Mouse (Mus musculus) CD4-positive, CD25-positive, alpha-beta regulatory T cell, adult 2 months (primary cell): ENCODE data around the gene Prkce.

Source experiments
- DNase-seq: peaks from one replicate; pipeline ENCODE4 v3.0.0-alpha.2; 2012; ENCODE audit warnings: low read depth, low spot score

Gene Prkce

DNA sequence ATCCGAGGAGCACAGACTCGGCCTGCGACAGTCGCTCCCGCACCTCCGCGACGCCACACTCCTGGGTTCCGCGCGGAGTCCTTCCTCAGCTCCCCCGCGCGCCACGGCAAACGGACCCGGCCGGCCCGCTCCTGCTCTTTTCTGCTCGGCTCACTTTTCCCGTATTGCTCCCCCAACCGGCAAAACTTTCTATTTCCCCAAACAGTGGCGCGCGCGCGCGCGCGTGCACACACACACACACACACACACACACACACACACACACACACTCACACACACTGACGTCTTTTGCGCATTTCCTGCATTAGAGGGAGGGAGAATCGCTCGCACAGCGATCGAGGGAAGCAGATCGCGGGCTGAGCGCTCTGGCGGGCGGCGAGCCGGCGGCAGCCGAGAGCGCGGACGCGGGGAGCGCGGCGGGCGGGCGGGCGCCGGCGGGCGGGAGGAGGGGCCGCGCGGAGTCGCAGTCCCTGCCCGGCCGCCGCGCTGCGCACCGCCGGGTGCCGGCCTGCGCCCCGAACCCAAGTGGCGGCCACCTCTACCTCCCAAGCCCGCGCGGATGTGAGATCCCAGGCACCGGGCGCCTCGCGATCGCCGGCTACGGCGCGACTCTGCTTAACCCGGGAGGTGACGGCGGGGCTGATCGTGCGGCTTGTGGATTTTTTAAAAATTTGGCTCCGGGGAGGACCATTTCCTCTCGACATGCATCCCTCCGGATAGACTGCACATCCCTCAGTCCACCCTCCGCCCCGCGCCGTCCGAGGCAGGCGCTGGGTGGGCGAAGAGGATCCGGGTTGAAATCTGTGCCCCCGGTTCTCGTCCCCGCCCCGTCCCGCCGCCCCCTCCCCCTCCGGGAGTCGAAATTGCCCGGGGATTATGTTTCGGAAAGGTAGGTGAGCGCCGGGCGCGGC lies at the start of gene Prkce:
Gene Prkce, plus strand, starts transcription at position 466 of the 911 bp plus-strand sequence.
- peak; percentile 91 for DNase-seq

DNA sequence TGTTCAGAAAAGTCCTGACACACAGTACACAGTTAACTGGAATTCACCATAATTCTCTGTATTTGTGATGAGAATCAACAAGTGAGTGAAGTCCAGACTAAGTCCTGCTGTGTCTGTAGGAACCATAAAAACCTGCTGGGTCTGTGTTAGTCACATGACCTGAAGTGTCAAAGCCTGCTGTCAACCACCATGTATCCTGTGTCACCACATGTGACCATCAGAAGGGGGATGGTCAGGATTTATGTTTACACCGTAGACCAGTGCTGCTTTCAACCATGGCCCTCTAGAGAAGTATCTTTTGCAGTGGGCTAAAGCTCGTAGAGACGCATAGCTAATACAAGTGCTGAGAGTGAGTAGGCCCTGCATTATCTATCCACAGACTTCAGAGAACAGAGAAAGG lies 44.4 kb upstream of the Prkce start:
- no peak for DNase-seq

DNA sequence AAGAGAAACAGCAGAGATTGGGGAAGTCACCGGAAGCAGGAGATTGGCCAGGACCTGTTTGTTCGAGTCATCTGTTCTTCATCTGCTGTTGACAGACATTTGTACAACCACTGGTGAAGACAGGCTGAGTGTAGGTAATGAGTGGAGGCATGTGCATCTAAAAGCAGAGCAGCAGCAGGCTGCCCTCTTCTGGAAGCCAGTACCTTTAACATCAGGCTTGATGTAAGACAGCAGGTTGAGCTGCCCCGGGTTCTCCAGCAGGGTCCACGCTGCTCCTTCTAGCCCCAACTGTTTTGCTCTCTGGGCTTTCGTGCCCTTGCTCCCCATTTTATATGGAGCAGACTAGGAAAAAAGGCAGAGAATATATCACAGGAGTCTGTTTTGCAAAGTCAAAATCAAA lies 41.7 kb upstream of the Prkce start:
- DNase-seq = no peak

DNA sequence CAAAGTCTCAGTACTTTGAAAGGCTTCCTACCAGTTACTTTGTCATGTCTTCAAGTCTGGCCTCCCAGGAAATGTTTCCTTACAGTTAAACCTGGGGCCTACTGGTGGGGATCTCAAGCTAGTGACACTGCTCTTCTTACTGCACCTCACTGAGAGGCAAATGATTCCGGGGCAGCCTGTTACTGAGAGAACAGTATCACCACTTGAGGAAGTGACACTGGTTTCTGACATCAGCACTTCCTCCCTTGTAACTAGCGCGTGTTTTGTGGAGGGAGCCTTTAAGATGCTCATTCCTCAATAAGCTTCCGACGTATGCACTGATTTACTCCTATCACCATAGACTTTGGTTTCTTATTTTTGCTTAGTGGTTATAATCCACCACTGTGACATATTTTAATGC lies 39.4 kb upstream of the Prkce start:
- no peak for DNase-seq

DNA sequence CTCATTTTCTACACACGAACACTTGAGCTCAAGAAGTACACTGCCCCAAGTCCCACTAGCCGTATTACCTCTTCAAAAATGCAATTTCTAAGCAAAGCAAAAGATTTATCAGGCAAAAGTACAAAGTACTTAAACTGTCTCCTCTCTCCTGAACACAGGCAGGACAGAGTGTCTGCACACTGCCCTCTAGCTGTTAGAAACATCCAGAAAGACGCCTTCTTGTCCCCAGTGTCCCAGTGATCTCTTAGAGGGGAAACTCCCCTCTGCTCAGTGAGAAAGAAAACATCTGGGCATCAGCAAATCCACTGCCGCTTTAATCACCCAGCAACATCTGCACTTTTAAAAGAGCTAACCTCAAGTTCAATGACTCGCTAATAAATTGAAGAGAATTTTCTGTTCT lies 35.1 kb upstream of the Prkce start:
- peak; percentile 19 for DNase-seq

DNA sequence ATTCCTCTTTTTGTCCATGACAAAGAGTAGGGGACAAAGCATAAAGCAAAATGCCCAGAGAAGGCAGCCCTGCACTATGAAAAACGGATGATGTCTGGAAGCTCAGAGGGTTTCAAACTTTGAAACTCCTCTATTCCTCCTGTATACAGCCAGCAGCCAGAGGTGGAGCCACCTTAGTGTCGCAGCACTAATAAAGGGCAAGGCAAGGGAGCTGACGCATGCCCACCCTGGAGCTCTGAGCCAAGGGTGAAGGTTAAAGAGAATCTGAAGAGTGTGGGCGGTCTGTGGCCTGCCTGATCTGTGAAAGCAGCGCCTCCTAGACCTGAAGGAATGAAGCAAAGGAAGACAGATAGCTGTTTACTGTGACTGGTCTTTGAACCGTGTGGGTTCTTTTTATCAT lies 33.1 kb upstream of the Prkce start:
- no peak for DNase-seq

DNA sequence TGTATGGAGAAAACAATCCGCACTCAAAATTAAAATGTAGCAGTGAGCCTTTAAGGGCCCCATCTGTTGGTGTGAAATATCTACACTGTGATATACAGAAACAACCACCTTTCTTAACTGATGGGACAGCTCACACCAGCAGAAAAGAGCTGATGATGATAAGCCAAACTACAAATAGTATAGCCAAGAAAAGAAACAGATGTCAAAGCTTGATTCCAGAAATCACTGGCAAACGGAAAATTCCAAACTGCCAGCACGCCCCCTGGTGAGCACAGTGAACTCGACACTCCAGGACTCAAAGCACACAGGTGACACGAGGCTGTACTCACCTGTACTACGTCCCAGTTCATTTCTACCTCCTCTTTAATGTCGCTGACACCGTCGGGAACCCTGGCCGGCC lies 31.8 kb upstream of the Prkce start:
- DNase-seq = no peak

DNA sequence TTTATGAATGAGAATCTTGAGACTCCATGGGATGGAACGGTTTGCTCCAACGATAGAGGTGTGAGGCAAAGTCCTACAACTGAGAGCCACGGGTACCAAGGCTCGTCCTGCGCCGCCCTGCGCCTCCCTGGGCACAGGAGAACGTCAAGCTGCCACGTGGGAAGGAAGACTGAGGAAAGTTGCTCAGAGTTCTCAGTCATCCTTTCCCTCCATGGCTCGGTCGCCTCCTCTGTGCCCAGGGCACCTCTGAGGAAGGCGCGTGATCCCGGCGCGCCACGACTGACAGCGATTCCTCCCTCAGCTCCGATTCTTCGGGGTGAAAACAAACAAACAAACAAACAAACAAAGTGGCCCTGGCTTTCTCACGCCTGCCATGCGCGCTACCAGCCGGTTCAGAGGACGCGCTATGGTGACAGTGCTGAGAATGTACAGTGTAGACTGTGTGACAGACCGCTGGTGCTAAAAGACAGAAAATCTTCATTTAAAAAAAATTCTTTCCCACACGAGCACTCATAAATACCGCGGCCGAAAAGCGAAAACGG lies 23.0 kb upstream of the Prkce start:
- DNase-seq = no peak

DNA sequence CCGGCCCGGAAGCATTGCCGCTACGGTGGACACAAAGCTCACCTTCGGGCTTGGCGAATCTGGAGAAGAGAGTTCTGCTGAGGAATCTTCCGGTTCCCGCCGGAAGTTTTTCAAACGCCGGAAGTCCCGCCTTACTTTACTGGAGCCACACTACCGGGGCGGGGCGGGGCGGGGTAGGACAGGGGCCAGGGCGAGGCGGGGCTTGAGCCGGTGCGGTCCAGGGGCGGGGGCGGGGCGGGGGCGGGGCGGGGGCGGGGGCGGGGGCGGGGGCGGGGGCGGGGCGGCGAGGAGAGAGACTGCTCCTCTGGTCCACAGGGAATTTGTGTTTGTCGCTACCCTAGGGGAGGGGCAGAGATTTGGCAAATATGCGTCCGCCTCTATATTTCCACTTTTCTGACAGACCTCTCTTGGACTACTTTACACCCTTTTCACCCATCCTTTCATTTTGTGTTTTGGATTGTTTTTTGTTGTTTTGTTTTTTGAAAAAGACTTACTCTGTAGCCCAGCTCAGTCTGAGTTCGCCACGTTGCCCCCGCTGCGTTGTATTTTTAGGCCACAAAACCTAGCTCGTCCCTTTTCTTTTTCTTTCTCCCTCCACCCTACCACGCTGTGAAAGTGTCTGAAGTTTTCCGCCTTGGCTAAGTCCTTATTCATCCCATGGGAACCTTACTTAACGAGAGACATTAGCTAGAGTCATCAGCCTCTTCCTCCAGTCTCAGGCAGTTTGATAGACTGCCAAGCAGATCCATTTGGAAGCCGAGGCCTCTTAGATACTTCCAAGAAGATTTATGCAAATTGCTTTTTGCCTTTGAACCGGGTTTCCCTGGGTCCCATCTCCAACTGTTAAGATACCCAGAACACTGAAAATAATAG lies 22.3 kb upstream of the Prkce start, which contains the start of gene Srbd1:
Gene Srbd1, minus strand, starts transcription at position 97 of the 873 bp plus-strand sequence.
- peak; percentile 93 for DNase-seq

DNA sequence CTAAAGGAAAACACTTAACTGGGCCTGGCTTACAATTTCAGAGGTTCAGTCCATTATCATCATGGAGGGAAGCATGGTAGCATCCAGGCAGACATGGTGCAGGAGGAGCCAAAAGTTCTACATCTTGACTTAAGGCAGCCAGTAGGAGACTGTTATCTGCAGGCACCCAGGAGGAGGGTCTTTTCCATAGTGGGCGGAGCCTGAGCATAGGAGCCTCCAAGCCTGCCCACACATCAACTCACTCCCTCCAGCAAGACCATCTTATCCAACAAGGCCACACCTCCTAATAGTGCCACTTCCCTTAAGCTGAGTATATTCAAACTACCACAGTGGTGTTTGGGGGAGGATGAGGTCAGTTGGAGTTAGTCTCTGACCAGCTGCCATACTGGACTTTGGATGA lies 17.9 kb upstream of the Prkce start:
- no peak for DNase-seq

DNA sequence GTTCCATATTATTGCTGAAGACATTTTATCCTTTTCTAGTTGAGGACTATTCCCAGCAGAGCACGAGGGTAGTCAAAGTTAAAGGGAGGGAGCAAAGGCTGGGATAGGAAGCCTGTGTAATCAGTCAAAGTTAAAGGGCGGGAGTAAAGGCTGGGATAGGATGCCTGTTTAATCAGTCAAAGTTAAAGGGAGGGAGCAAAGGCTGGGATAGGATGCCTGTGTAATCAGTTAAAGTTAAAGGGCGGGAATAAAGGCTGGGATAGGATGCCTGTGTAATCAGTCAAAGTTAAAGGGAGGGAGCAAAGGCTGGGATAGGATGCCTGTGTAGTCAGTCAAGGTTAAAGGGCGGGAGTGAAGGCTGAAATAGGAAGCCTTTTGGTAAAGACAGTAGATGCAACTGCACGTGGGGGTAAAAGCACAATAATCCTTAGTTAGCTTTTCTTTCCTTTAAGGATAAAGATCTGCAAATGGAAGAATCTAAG lies 16.7 kb upstream of the Prkce start:
- DNase-seq = peak; percentile 71

DNA sequence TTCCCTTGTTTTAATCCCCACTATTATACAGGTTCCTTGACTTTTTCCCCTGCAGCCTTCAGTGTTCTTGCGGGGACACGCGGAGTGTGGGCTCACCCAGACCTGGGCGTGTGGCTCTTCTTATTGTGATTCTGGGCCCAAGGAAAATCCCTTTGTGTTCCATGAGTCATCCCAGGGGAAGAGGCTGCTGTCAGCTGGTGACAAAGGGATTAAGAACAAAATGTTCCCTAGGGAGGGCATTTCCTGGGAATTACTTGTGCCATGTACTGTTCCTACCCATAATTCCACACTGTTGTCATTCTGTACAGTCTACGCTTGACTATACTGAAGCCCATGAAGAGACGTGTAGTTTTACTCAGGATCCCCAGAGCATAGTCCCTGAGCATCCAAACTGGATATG lies 10.6 kb upstream of the Prkce start:
- no peak for DNase-seq

DNA sequence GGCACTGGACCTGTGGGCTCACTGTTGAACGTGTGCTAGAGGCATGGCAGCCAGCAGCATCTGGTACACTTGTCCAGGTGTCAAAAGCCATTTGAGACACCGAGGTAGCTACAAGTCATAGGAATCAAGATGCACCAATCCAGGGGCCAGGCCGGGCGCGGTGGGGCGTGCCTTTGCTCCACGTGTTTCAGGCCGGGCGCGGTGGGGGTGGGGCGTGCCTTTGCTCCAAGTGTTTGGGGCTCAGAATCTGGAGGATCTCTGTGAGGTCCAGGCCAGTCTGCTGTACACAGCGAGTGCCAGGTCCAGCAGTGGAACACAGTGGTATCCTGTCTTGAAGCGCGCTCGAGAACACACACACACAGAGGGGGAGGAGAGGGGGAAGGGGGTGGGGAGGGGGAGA lies 4.9 kb upstream of the Prkce start:
- no peak for DNase-seq

DNA sequence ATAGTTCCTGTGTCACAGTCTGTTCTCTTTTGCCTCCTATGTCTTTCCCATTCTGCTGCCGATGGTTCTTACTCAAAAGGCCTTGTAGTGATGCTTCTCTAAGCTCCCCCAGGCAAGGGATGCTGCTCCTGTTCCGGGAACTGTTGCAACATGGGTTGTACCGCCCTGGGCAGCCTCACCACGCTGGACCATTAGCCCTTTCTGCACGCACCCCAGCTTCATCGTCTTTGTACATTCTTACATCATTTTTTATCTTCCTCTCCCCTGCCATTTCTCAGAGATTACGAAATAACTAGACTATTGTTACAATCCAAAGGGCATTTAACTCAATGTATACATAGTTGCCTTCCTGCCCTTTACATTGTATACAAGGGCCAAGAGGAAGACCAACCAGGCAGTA lies 3.2 kb upstream of the Prkce start:
- no peak for DNase-seq

DNA sequence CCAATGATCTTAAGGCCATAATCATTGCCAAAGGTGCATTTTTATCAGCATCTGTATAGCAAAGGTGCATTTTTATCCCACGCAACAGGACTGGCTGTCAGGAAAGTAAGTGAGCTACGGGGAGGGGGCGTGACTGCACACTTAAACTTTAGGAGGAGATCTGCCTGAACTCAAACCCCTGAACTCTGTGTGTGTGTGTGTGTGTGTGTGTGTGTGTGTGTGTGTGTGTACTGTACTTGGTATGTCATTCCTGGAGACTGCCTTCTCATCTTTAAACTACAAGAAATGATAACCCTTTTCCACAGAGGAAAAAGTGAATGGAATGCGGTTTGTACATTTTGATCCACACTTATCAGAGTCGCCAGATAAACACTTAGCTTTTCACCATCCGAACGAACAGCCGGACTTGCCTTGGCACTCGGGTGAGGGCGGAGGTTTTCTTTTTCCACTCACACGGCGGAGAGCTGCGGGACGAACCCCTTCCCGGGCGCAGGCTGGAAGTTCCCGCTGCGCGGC lies 1.5 kb upstream of the Prkce start:
- peak; percentile 35 for DNase-seq

DNA sequence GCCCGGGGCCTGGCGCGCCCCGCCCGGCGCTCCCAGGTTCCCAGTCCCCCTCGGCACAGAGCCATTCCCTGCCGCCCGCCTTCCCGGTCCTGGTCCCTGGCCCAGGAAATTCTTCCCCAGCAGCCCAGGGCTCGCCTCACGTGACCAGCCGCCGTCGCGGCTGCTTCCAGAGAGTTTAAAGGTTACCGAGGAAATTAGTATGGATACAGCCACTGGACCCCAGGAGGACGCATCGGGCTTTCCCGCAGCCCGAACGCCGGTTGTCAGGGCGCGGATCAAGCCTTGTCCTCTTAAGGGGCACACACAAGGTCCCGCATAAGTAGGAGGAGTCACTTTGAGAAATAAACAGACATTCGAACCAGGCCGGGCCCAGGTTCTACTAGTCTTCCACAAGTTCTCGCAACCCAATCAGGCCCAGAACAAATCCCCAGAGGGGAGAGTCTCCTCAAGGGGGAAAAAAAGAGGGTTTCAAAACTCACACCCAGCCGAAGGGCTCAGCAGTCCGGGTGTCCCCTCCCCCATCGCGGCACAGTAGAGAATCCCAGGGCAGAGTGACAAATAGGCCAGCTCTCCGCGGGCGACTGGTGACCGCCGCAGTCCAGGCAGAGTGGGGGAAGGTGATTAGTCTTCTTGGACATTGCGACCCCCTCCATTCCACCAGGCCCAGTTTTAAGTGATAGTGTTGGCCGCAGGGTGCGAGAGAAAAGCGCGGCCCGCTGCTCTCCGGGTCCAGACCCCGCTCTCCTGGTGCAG lies 842 bp upstream of the Prkce start:
- DNase-seq = peak; percentile 70

DNA sequence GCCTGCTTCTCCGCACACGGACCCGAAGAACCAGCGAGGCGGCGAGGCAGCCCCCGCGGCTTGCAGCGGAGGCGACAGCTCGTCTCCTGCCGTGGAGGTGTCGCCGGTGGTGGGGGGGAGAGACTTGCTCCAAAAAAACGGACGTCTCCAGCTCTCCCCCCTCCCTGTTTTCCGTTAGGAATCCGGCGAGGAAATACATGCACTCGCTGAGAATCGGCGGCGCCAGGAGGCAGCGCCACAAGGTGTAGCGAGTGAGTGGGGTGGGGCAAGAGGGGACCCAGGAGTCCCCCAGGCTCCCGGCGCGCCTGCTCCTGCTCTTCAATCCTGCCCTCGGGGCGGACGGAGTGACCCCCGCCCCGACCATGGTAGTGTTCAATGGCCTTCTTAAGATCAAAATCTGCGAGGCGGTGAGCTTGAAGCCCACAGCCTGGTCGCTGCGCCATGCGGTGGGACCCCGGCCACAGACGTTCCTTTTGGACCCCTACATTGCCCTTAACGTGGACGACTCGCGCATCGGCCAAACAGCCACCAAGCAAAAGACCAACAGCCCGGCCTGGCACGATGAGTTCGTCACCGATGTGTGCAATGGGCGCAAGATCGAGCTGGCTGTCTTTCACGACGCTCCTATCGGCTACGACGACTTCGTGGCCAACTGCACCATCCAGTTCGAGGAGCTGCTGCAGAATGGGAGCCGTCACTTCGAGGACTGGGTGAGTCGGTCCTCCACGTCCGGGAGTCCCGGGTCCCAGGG lies 821 bp downstream of the Prkce start:
- DNase-seq = peak; percentile 58

DNA sequence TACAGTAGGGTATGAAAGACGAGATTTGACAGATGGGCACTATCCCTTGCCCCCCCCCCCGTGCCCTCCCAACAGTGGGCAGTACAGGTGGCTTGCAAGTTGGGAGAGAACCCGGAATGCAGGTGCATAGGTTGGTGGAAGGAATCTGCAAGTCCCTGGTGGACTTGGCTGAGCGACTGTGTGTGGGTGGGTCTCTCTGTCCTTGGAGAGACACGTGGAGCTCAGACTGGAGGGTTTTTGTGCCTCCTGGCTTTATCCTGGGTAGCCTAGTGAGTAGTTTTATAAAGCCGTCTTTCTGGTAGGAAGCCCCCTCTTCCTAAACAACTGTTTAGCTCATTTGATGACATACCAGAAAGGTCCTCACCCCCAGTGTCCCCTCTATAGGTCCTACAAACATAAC lies 1.5 kb downstream of the Prkce start:
- no peak for DNase-seq

DNA sequence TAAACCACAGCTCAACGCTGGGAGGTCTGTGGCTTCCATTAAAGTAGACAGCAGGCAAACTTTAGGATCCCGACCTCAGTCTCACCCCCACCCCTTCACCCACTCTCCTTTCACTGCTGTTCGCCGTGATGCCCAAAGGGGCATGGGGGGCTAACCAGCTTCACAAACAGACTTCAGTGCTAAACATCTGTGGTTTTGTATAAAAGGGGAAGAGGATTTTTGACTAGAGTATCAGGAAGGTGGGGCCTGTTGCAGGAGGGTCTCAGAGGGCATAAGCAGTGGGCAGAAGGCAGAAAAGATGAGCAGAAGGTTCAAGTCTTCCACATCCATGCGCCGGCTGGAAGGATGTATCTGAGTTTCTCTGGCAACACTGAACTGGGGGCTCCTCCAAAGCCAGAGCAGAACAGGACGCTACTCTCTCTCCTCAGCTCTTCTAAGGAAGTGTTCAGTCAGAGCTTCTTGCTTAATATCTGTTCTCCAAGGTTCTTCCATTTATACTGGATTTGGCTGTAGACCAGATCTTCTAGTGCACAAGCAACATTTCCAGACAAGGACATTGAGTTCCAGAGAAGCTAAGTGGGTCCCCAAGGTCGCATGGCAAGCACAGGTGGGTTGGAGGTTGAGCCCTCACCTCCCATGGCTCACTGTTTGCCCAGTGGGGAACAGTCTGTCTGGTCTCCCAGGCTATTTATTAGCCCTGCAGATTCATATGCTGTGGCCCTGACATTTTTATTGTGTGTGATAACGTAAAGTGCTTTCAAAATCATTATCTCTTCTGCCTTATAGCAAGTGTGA lies 2.8 kb downstream of the Prkce start:
- no peak for DNase-seq

DNA sequence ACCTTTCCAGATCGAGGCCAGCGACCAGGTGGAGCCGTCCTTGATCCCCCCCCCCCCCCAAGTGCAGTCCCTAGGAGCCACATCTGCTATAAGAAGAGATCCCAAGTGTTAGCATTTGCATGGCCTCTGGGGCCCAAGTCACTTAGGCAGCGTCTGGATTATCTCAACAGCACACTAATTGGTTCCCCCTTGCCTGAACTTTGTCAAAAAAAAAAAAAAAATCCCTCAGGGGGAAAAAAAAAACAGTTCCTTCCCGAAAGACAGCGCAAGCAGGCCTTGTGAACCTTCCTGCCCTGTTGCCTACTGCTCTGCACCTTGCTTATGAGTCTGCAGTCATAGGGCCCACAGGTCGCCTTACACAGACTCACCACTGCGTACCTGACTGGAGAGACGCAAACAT lies 7.9 kb downstream of the Prkce start:
- DNase-seq = no peak
